Mouse (Mus musculus): ENCODE data around the gene Ppan. TPM values are rescaled to one million over a fixed set of nuclear protein-coding genes. Genes with fewer than 3 reads are reported as not detected.

Gene Ppan
- polyA plus RNA-seq, 1 experiment from 2014 or later, result 64.0 TPM

DNA sequence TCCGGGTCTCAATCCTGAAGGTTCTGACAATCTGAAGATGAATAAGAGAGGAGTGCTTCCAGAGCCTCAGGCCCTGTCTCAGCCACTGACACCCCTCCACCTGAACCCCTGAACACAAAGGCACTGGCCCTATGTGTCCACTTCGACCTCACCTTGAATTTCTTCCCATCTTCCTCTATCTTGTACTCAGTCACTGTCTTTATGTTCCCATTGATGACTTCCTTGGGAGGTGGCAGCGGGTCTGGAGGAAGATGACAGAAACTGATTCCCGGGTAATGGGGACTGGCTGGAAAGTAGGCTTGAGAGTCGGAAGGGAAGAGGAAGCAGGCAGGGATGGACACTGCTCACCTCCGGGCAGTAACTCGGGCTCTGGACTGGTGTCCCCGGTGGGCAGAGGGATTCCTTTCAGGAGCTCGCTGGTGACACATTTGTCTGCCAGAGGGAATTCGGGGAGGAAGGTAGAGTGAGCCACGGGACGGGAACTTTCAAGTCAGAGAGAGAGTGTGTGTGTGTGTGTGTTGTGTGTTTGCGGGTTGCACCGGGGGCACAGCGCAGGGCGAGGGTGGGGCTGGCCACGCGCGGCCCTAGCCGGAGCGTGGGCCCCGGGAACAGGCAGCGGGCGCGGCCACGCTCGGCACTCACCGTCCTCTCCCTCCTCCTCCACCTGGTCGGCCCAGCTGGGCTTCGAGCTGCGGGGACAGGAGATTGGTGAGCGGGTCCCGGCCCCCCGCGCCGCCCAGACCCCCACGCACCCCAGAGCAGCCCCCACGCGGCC is 9.9 kb downstream of the Ppan start:
- H3K4me2 ChIP-seq (ENCODE audit: low read depth), result peak overlapping the region; percentile 98
- 6% methylated on average over 35 of the region's 39 CpGs for WGBS
- no peak overlapping the region for H3K27ac ChIP-seq (ENCODE audit: low read depth, low read length)
- H3K4me1 ChIP-seq (ENCODE audit: control insufficient read depth, insufficient read depth, low read length), result peaks cover 7% of the 10 kb centered on the region
- peak overlapping the region; percentile 92 for H3K9ac ChIP-seq (ENCODE audit: low read length)
- peak overlapping the region; percentile 98 for H3K4me3 ChIP-seq (ENCODE audit: low read depth, low read length)
- peak; percentile 62 for ATAC-seq (ENCODE audit: insufficient read depth, low FRiP score, low TSS enrichment)
- no peaks in the 10 kb centered on the region for H3K27me3 ChIP-seq (ENCODE audit: control insufficient read depth, insufficient read depth, low read length)
- no peaks in the 10 kb centered on the region for H3K9me3 ChIP-seq (ENCODE audit: control insufficient read depth, low read length)
- H3K36me3 ChIP-seq (ENCODE audit: control insufficient read depth, insufficient read depth, low read length), result peaks cover 25% of the 10 kb centered on the region
- no peak for DNase-seq (ENCODE audit: low spot score)

DNA sequence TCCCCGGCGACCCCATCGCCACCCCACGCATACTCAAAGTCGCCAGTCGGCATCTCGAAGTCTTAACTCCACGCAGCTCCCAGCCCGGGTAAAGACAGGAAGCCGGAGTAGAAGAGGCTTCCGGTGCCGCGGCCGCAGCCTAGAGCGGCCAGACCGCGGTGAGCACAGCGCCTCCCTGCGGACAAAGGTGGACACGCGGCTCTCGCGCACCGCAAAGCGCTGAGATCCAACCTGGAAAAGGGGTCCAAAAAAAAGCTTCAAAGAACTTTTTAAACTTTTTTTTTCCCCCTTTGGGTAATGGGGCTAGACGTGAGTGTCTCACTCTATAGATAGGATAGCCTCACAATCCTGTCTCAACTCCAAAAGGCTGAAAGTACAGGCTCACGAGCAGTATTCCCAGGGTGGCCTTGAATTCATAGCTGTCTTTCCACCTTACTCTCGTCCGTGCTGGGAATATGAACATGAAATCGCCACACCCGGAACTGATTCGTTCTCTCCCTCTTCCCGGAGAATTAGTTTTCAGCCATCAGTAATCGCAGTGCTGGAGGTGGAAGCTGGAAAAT is 10.6 kb downstream of the Ppan start, which contains the start of gene Eif3g:
Eif3g (minus strand) TSS at position 113 of the 563 bp plus-strand sequence.
- WGBS, result 6% methylated on average over 34 of the region's 34 CpGs
- no peaks in the 10 kb centered on the region for H3K27me3 ChIP-seq (ENCODE audit: control insufficient read depth, insufficient read depth, low read length)
- H3K4me2 ChIP-seq (ENCODE audit: low read depth), result peak within 1 kb of the TSS; percentile 98
- H3K27ac ChIP-seq (ENCODE audit: low read depth, low read length), result no peak within 1 kb of the TSS
- peak within 1 kb of the TSS; percentile 92 for H3K9ac ChIP-seq (ENCODE audit: low read length)
- ATAC-seq (ENCODE audit: insufficient read depth, low FRiP score, low TSS enrichment) (peak; percentile 88), DNase-seq (ENCODE audit: low spot score) (peak; percentile 91)
- H3K4me3 ChIP-seq (ENCODE audit: low read depth, low read length), result peak within 1 kb of the TSS; percentile 98
- H3K9me3 ChIP-seq (ENCODE audit: control insufficient read depth, low read length), result no peaks in the 10 kb centered on the region
- H3K4me1 ChIP-seq (ENCODE audit: control insufficient read depth, insufficient read depth, low read length), result peaks cover 7% of the 10 kb centered on the region
- peaks cover 20% of the 10 kb centered on the region for H3K36me3 ChIP-seq (ENCODE audit: control insufficient read depth, insufficient read depth, low read length)

DNA sequence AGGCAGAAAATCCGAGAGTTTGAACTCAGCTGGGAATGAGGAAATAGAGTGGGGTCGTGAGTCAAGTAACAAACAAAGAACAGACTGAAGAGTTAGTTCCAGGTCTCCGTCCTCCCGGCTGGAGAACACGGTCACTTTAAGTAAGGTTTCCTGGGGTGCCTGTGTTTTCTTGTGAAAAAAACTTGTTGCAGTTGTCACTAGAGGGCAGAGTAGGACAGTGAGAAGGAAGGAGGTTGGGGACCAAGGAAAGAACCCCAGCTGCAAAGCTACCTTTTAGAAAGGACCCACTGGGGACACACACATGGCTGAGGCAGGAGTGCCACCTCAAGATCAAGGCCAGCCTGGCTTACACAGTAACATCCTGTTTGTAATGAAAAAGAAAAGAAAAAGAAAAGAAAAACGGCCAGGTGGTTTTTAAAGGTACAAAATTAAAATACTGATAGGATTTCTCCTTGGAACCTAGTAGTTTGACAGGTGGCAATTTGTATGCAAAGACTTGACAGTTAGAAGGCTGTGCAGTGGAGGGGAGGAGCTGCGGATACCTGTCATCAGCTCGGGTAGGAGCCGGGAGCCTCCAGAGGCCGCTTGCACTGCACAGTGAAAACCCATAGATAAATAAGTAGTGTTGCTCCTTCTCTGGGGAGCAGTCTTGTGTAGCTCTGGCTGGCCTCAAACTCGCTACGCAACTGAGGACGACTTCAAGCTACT is 13.6 kb downstream of the Ppan start:
- Histone ChIP-seq H3K4me2 (ENCODE audit: low read depth) (no peak overlapping the region), H3K27me3 (ENCODE audit: control insufficient read depth, insufficient read depth, low read length) (no peaks in the 10 kb centered on the region), H3K9me3 (ENCODE audit: control insufficient read depth, low read length) (no peaks in the 10 kb centered on the region), H3K27ac (ENCODE audit: low read depth, low read length) (no peak overlapping the region), H3K9ac (ENCODE audit: low read length) (no peak overlapping the region), H3K4me1 (ENCODE audit: control insufficient read depth, insufficient read depth, low read length) (peaks cover 7% of the 10 kb centered on the region), H3K4me3 (ENCODE audit: low read depth, low read length) (no peak overlapping the region), H3K36me3 (ENCODE audit: control insufficient read depth, insufficient read depth, low read length) (peaks cover 8% of the 10 kb centered on the region)
- WGBS, result 19% methylated on average over 13 of the region's 13 CpGs
- DNase-seq (ENCODE audit: low spot score) (no peak), ATAC-seq (ENCODE audit: insufficient read depth, low FRiP score, low TSS enrichment) (no peak)

DNA sequence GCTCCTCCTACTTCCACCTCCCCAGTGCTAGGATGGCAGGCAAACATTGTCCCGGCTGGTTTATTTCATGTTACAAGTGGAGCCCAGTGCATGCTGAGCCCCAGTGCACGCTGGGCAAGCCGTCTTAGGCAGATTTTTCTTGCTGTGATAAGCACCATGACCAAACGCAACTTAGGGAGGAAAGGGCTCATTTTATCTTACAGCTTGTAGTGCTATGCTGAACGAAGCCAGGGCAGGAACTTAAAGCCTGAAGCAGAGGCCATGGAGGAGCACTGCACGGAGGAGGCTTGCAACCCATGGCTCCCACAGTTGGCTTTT is 14.2 kb downstream of the Ppan start:
- Histone ChIP-seq H3K36me3 (ENCODE audit: control insufficient read depth, insufficient read depth, low read length) (peaks cover 10% of the 10 kb centered on the region), H3K9ac (ENCODE audit: low read length) (no peak overlapping the region), H3K9me3 (ENCODE audit: control insufficient read depth, low read length) (no peaks in the 10 kb centered on the region), H3K27me3 (ENCODE audit: control insufficient read depth, insufficient read depth, low read length) (no peaks in the 10 kb centered on the region), H3K27ac (ENCODE audit: low read depth, low read length) (no peak overlapping the region), H3K4me1 (ENCODE audit: control insufficient read depth, insufficient read depth, low read length) (peaks cover 7% of the 10 kb centered on the region), H3K4me2 (ENCODE audit: low read depth) (no peak overlapping the region), H3K4me3 (ENCODE audit: low read depth, low read length) (no peak overlapping the region)
- ATAC-seq (ENCODE audit: insufficient read depth, low FRiP score, low TSS enrichment), result no peak
- 49% methylated on average over 6 of the region's 6 CpGs for WGBS
- no peak for DNase-seq (ENCODE audit: low spot score)

DNA sequence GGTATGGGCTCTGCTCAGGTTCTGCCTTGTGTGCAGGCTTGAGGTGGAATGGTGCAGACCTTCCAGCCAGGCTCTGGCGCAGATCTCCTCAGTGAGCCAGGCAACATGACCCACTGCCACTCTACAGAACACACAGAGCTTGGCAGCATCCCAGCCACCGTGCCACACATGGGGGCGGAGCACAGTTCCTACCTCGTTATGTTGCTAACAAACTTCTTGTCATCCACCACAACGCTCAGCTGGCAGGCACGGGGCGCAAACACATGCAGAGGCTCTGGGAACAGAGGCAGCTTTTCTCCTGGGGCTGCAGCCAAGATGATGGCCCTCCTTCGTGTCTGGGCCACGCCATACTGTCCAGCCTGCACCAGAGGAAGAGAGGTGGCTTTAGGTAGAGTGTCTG is 22.0 kb downstream of the Ppan start:
- H3K9ac ChIP-seq (ENCODE audit: low read length), result no peak overlapping the region
- H3K9me3 ChIP-seq (ENCODE audit: control insufficient read depth, low read length), result no peaks in the 10 kb centered on the region
- no peak overlapping the region for H3K4me3 ChIP-seq (ENCODE audit: low read depth, low read length)
- no peak overlapping the region for H3K27ac ChIP-seq (ENCODE audit: low read depth, low read length)
- ATAC-seq (ENCODE audit: insufficient read depth, low FRiP score, low TSS enrichment) (no peak), DNase-seq (ENCODE audit: low spot score) (no peak)
- peaks cover 59% of the 10 kb centered on the region for H3K36me3 ChIP-seq (ENCODE audit: control insufficient read depth, insufficient read depth, low read length)
- H3K4me2 ChIP-seq (ENCODE audit: low read depth), result no peak overlapping the region
- 92% methylated on average over 9 of the region's 9 CpGs for WGBS
- H3K4me1 ChIP-seq (ENCODE audit: control insufficient read depth, insufficient read depth, low read length), result no peaks in the 10 kb centered on the region
- H3K27me3 ChIP-seq (ENCODE audit: control insufficient read depth, insufficient read depth, low read length), result no peaks in the 10 kb centered on the region

DNA sequence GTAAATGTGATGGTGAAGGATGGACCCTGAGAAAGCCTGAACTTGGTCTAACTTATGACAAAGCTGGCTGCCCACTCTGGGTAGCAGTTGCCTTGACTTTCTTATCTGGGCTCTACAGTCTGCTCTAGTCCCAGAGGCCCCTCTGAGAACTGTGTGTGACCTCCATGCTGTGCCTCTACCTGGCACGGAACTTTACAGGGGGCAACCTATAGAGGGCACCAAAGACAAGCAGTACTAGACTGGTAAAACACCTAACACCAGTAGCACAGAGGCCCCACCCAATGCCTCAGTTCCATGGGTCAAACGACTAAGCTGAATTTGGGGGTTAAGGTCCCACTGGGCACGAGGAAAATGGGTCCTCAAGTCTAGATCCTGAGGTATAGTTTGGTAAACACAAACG is 28.2 kb downstream of the Ppan start:
- peaks cover 59% of the 10 kb centered on the region for H3K36me3 ChIP-seq (ENCODE audit: control insufficient read depth, insufficient read depth, low read length)
- DNase-seq (ENCODE audit: low spot score) (no peak), ATAC-seq (ENCODE audit: insufficient read depth, low FRiP score, low TSS enrichment) (no peak)
- H3K9me3 ChIP-seq (ENCODE audit: control insufficient read depth, low read length), result no peaks in the 10 kb centered on the region
- H3K27me3 ChIP-seq (ENCODE audit: control insufficient read depth, insufficient read depth, low read length), result no peaks in the 10 kb centered on the region
- H3K4me1 ChIP-seq (ENCODE audit: control insufficient read depth, insufficient read depth, low read length), result no peaks in the 10 kb centered on the region
- 92% methylated on average over 4 of the region's 4 CpGs for WGBS
- H3K9ac ChIP-seq (ENCODE audit: low read length), result no peak overlapping the region
- no peak overlapping the region for H3K4me3 ChIP-seq (ENCODE audit: low read depth, low read length)
- no peak overlapping the region for H3K27ac ChIP-seq (ENCODE audit: low read depth, low read length)
- no peak overlapping the region for H3K4me2 ChIP-seq (ENCODE audit: low read depth)

DNA sequence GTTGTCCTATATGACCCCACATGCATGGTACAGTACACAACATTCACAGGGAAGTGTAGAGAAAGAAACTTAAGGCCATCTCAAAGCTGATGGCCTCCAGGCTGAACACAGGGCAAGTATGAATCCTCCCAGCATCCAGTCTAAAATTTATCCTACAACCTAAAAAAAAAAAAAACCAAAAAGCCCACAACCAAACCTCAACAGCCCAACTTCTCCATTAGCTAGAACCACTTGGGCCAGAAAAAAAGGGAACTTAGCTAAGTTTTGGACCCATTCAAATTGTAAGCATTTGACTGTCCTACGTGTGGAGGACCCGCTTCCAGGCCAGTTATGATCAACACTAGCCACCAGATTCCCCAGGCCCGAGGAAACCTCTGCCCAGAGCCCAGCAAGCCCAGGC is 35.3 kb downstream of the Ppan start:
- no peak for DNase-seq (ENCODE audit: low spot score)
- no peaks in the 10 kb centered on the region for H3K27me3 ChIP-seq (ENCODE audit: control insufficient read depth, insufficient read depth, low read length)
- H3K4me1 ChIP-seq (ENCODE audit: control insufficient read depth, insufficient read depth, low read length), result no peaks in the 10 kb centered on the region
- no peak overlapping the region for H3K4me3 ChIP-seq (ENCODE audit: low read depth, low read length)
- no peak overlapping the region for H3K9ac ChIP-seq (ENCODE audit: low read length)
- H3K36me3 ChIP-seq (ENCODE audit: control insufficient read depth, insufficient read depth, low read length), result peaks cover 48% of the 10 kb centered on the region
- no peak for ATAC-seq (ENCODE audit: insufficient read depth, low FRiP score, low TSS enrichment)
- H3K27ac ChIP-seq (ENCODE audit: low read depth, low read length), result no peak overlapping the region
- no peaks in the 10 kb centered on the region for H3K9me3 ChIP-seq (ENCODE audit: control insufficient read depth, low read length)
- no peak overlapping the region for H3K4me2 ChIP-seq (ENCODE audit: low read depth)
- WGBS, result 90% methylated on average over 3 of the region's 3 CpGs
